Mouse (Mus musculus): ENCODE measurements around the gene 1700113H08Rik. TPM values are rescaled to one million over a fixed set of nuclear protein-coding genes. Genes with fewer than 3 reads are reported as not detected.

1700113H08Rik gene
- total RNA-seq, 2 experiments from 2014 or later, result not detected

- ATAC-seq (replicated peaks; ENCODE audit: poor library complexity), result no peak
Observed at GRCm38 (mm10) chr10:87196123-87196756, 138.4 kb downstream of the 1700113H08Rik start.

GRCm38 (mm10) chr10:87198720-87199119 is 140.9 kb downstream of the 1700113H08Rik start:
- no peak for ATAC-seq (replicated peaks; ENCODE audit: poor library complexity)

GRCm38 (mm10) chr10:87209466-87209865 is 151.6 kb downstream of the 1700113H08Rik start:
- no peak for ATAC-seq (replicated peaks; ENCODE audit: poor library complexity)

GRCm38 (mm10) chr10:87211046-87211445 is 153.2 kb downstream of the 1700113H08Rik start:
- ATAC-seq (replicated peaks; ENCODE audit: poor library complexity), result no peak

- ATAC-seq (replicated peaks; ENCODE audit: poor library complexity), result no peak
Observed at GRCm38 (mm10) chr10:87212854-87213253, 155.0 kb downstream of the 1700113H08Rik start.

- ATAC-seq (replicated peaks; ENCODE audit: poor library complexity), result no peak
Observed at GRCm38 (mm10) chr10:87230071-87230910, 172.4 kb downstream of the 1700113H08Rik start.

GRCm38 (mm10) chr10:87239332-87240008 is 181.6 kb downstream of the 1700113H08Rik start:
- ATAC-seq (replicated peaks; ENCODE audit: poor library complexity), result no peak

GRCm38 (mm10) chr10:87271724-87272123 is 213.9 kb downstream of the 1700113H08Rik start:
- no peak for ATAC-seq (replicated peaks; ENCODE audit: poor library complexity)

GRCm38 (mm10) chr10:87272133-87272622 is 214.3 kb downstream of the 1700113H08Rik start:
- no peak for ATAC-seq (replicated peaks; ENCODE audit: poor library complexity)

GRCm38 (mm10) chr10:87275075-87275474 is 217.2 kb downstream of the 1700113H08Rik start:
- ATAC-seq (replicated peaks; ENCODE audit: poor library complexity), result no peak

Other genes starting within 250 kb of the 1700113H08Rik start
- gene Stab2, start 50.0 kb upstream of the 1700113H08Rik start, total RNA-seq (2015), result not detected in 2 replicates
- gene Stab2, start 50.0 kb upstream of the 1700113H08Rik start, total RNA-seq (2017), result 0.41 TPM in 1 of 2 replicates, not detected in the other